Mouse (Mus musculus) MEL (cell line): ENCODE measurements around the gene A130010J15Rik. TPM values are rescaled to one million over a fixed set of nuclear protein-coding genes. Genes with fewer than 3 reads are reported as not detected.

Experiments used
- DNase-seq: peaks from one replicate; pipeline ENCODE4 v3.0.0; 2011; ENCODE audit warnings: low read depth, low spot score
- H3K27ac ChIP-seq: 2 replicates; pipeline ENCODE4 v1.5.1; 2012; ENCODE audit warnings: low read depth, mild to moderate bottlenecking, control low read depth, low read length, moderate library complexity; ENCODE audit not compliant: control insufficient read depth
- H3K27me3 ChIP-seq, 2 experiments: fragments of 150-350 bp in 1 of 2; sonication (generic) in 1 of 2; 2 replicates each; pipeline ENCODE4 v1.6.1; 2012; ENCODE audit warnings: low read length in 2 of 2, mild to moderate bottlenecking in 2 of 2, improper control_type of control experiment in 1 of 2, moderate library complexity in 1 of 2; ENCODE audit not compliant: insufficient read depth in 2 of 2, control insufficient read depth in 1 of 2
- H3K36me3 ChIP-seq, 2 experiments: 2 replicates each; pipeline ENCODE4 v1.6.1; 2012 to 2014; ENCODE audit warnings: low read length in 2 of 2, improper control_type of control experiment in 1 of 2, inconsistent platforms in 1 of 2, mild to moderate bottlenecking in 1 of 2; ENCODE audit not compliant: insufficient read depth in 2 of 2, control insufficient read depth in 1 of 2
- H3K4me1 ChIP-seq, 2 experiments: fragments of 150-350 bp in 1 of 2; sonication (generic) in 1 of 2; 2 replicates each; pipeline ENCODE4 v1.6.1; 2012; ENCODE audit warnings: low read length in 2 of 2, improper control_type of control experiment in 1 of 2, mild to moderate bottlenecking in 1 of 2; ENCODE audit not compliant: insufficient read depth in 2 of 2, control insufficient read depth in 1 of 2
- H3K4me3 ChIP-seq, 2 experiments: fragments of 150-350 bp in 1 of 2; sonication (generic) in 1 of 2; 2 replicates each; pipeline ENCODE4 v1.5.1; 2012; ENCODE audit warnings: low read depth in 2 of 2, low read length in 2 of 2, mild to moderate bottlenecking in 2 of 2, moderate library complexity in 2 of 2, control low read depth in 1 of 2, improper control_type of control experiment in 1 of 2; ENCODE audit not compliant: control insufficient read depth in 1 of 2, insufficient read depth in 1 of 2
- H3K79me2 ChIP-seq: 2 replicates; pipeline ENCODE4 v1.6.1; 2012; ENCODE audit warnings: mild to moderate bottlenecking, low read length, moderate library complexity; ENCODE audit not compliant: control insufficient read depth, poor library complexity, insufficient read depth
- H3K9ac ChIP-seq: 2 replicates; pipeline ENCODE4 v1.6.1; 2012; ENCODE audit warnings: low read depth, mild to moderate bottlenecking, control low read depth, low read length, moderate library complexity; ENCODE audit not compliant: control insufficient read depth, poor library complexity, severe bottlenecking
- H3K9me3 ChIP-seq: fragments of 150-350 bp; sonication (generic); replicated peaks from 2 replicates; pipeline ENCODE4 v1.6.1; 2012; ENCODE audit warnings: mild to moderate bottlenecking, low read length, improper control_type of control experiment, moderate library complexity; ENCODE audit not compliant: insufficient read depth
- CHD2 ChIP-seq: IDR thresholded peaks from 2 replicates; pipeline ENCODE4 v1.6.1; 2011; ENCODE audit warnings: low read length, improper control_type of control experiment
- EP300 ChIP-seq, 2 experiments: IDR thresholded peaks; 2 replicates each; pipeline ENCODE4 v1.6.1; 2011; ENCODE audit warnings: improper control_type of control experiment in 2 of 2, low read length in 2 of 2, low read depth in 1 of 2, mild to moderate bottlenecking in 1 of 2
- GABPA ChIP-seq: IDR thresholded peaks from 2 replicates; pipeline ENCODE4 v1.6.1; 2012; ENCODE audit warnings: low read depth, mild to moderate bottlenecking, inconsistent platforms, low read length, improper control_type of control experiment, moderate library complexity
- JUND ChIP-seq: IDR thresholded peaks from 2 replicates; pipeline ENCODE4 v1.6.1; 2011; ENCODE audit warnings: low read depth, mild to moderate bottlenecking, improper control_type of control experiment, low read length
- KAT2A ChIP-seq: conservative IDR thresholded peaks from 2 replicates; pipeline ENCODE4 v1.6.1; 2012; ENCODE audit warnings: low read depth, low read length, improper control_type of control experiment, inconsistent platforms
- MAZ ChIP-seq: IDR thresholded peaks from 2 replicates; pipeline ENCODE4 v1.6.1; 2012; ENCODE audit warnings: low read depth, mild to moderate bottlenecking, inconsistent platforms, low read length, improper control_type of control experiment
- MEF2A ChIP-seq: IDR thresholded peaks from 2 replicates; pipeline ENCODE4 v1.6.1; 2014; ENCODE audit warnings: low read depth, mild to moderate bottlenecking, inconsistent platforms, low read length, improper control_type of control experiment; ENCODE audit not compliant: poor library complexity, insufficient replicate concordance, severe bottlenecking; ENCODE audit errors: extremely low read depth
- MXI1 ChIP-seq: IDR thresholded peaks from 2 replicates; pipeline ENCODE4 v1.6.1; 2011; ENCODE audit warnings: mild to moderate bottlenecking, low read depth, low read length, improper control_type of control experiment
- MYB ChIP-seq: IDR thresholded peaks from 2 replicates; pipeline ENCODE4 v1.6.1; 2011; ENCODE audit warnings: mild to moderate bottlenecking, low read depth, low read length, improper control_type of control experiment
- MYC ChIP-seq: IDR thresholded peaks from 2 replicates; pipeline ENCODE4 v1.6.1; 2011; ENCODE audit warnings: low read depth, mild to moderate bottlenecking, low read length, improper control_type of control experiment, moderate library complexity
- NRF1 ChIP-seq: IDR thresholded peaks from 2 replicates; pipeline ENCODE4 v1.6.1; 2014; ENCODE audit warnings: low read depth, mild to moderate bottlenecking, inconsistent platforms, low read length, improper control_type of control experiment, moderate library complexity; ENCODE audit not compliant: poor library complexity, insufficient read depth, severe bottlenecking
- RCOR1 ChIP-seq: IDR thresholded peaks from 2 replicates; pipeline ENCODE4 v1.6.1; 2012; ENCODE audit warnings: low read depth, mild to moderate bottlenecking, inconsistent platforms, low read length, improper control_type of control experiment
- SMC3 ChIP-seq: IDR thresholded peaks from 2 replicates; pipeline ENCODE4 v1.6.1; 2011; ENCODE audit warnings: low read depth, low read length, improper control_type of control experiment
- USF1 ChIP-seq: IDR thresholded peaks from 2 replicates; pipeline ENCODE4 v1.6.1; 2014; ENCODE audit warnings: low read depth, mild to moderate bottlenecking, inconsistent platforms, low read length, improper control_type of control experiment, moderate library complexity
- ZC3H11A ChIP-seq: IDR thresholded peaks from 2 replicates; pipeline ENCODE4 v1.6.1; 2012; ENCODE audit warnings: low read depth, mild to moderate bottlenecking, inconsistent platforms, low read length, improper control_type of control experiment
- ZKSCAN1 ChIP-seq: IDR thresholded peaks from 2 replicates; pipeline ENCODE4 v1.6.1; 2012; ENCODE audit warnings: low read depth, mild to moderate bottlenecking, inconsistent platforms, low read length, improper control_type of control experiment, moderate library complexity
- ZNF384 ChIP-seq: IDR thresholded peaks from 2 replicates; pipeline ENCODE4 v1.6.1; 2012; ENCODE audit warnings: low read depth, mild to moderate bottlenecking, inconsistent platforms, low read length, improper control_type of control experiment
- polyA plus RNA-seq, 2 experiments: library from polyadenylated mRNA; stranded (reverse) in 1 of 2; unstranded in 1 of 2; fragments of >175 nt in 1 of 2; fragments of >200 nt in 1 of 2; gene quantifications; 2 replicates each; pipeline versions ENCODE4 v1.2.1 to v1.2.4; 2012; ENCODE audit warnings: low replicate concordance in 2 of 2, low read depth in 1 of 2; ENCODE audit not compliant: insufficient read length in 2 of 2, insufficient read depth in 1 of 2, missing spikeins in 1 of 2
- total RNA-seq: library from RNA; depleted of rRNA; stranded (reverse); fragments of 300-350 nt; gene quantifications from 2 replicates; pipeline ENCODE4 v1.2.3, GENCODE M21; 2012

The A130010J15Rik gene
- total and polyA plus RNA-seq, 3 experiments: 5.8 to 13.2 TPM; not detected in 1

- Histone ChIP-seq H3K79me2 (no peaks in the 10 kb centered on the region), H3K4me1 (no peaks in the 10 kb centered on the region), H3K27ac (no peak overlapping the region), H3K27me3 (peaks cover 9 to 11% of the 10 kb centered on the region in 2 experiments), H3K9ac (no peak overlapping the region), H3K9me3 (no peaks in the 10 kb centered on the region), H3K4me3 (no peak overlapping the region), H3K36me3 (no peaks in the 10 kb centered on the region)
- no peak for DNase-seq
- TF ChIP-seq ZKSCAN1 (no peak), CHD2 (no peak), GABPA (no peak), MEF2A (no peak), JUND (no peak), EP300 (IDR thresholded peaks at IDR 0.05; ENCODE audit: low read depth in 1 of 2, low read length in 2 of 2) (no peak), SMC3 (no peak)
Observed at GRCm38 (mm10) chr1:193146416-193146815, 21.4 kb upstream of the A130010J15Rik start.

GRCm38 (mm10) chr1:193149231-193149630 is 18.6 kb upstream of the A130010J15Rik start:
- Histone ChIP-seq H3K27me3 (peaks cover 6 to 7% of the 10 kb centered on the region in 2 experiments), H3K9ac (no peak overlapping the region), H3K27ac (no peak overlapping the region), H3K36me3 (no peaks in the 10 kb centered on the region), H3K9me3 (no peaks in the 10 kb centered on the region), H3K79me2 (no peaks in the 10 kb centered on the region), H3K4me1 (no peaks in the 10 kb centered on the region)
- no peak for DNase-seq
- no peak for TF ChIP-seq MYB
- TF ChIP-seq MYC: no peak
- no peak for TF ChIP-seq JUND
- no peak for TF ChIP-seq USF1
- TF ChIP-seq EP300 (IDR thresholded peaks at IDR 0.05; ENCODE audit: low read depth in 1 of 2, low read length in 2 of 2): no peak
- no peak for TF ChIP-seq ZNF384
- TF ChIP-seq, all 39 proteins: peak for 0
- no peak overlapping the region for H3K4me3 ChIP-seq

GRCm38 (mm10) chr1:193151134-193151533 is 16.7 kb upstream of the A130010J15Rik start:
- H3K4me1 ChIP-seq: no peaks in the 10 kb centered on the region
- no peak for TF ChIP-seq NRF1
- TF ChIP-seq MYC: no peak
- no peak for TF ChIP-seq RCOR1
- no peak for TF ChIP-seq MXI1
- no peak for TF ChIP-seq KAT2A
- no peak for TF ChIP-seq ZC3H11A
- no peak for TF ChIP-seq MAZ
- TF ChIP-seq, all 39 proteins: peak for 0

More at GRCm38 (mm10) chr1:193151134-193151533, 16.7 kb upstream of the A130010J15Rik start:
- Histone ChIP-seq H3K79me2 (no peaks in the 10 kb centered on the region), H3K4me3 (no peak overlapping the region), H3K27me3 (peaks cover 3% of the 10 kb centered on the region in 2 experiments; a peak in 3 of 4 replicates), H3K36me3 (no peaks in the 10 kb centered on the region), H3K9me3 (no peaks in the 10 kb centered on the region), H3K27ac (no peak overlapping the region), H3K9ac (no peak overlapping the region)
- no peak for DNase-seq
